Mouse (Mus musculus): ENCODE data around the gene Rpl6. TPM values are rescaled to one million over a fixed set of nuclear protein-coding genes. Genes with fewer than 3 reads are reported as not detected.

The Rpl6 gene
- polyA plus RNA-seq, 1 experiment from 2014 or later: 413 TPM

GRCm38 (mm10) chr5:121236171-121236570 is 31.9 kb downstream of the Rpl6 start:
- Histone ChIP-seq H3K4me3 (ENCODE audit: control insufficient read depth in 1 of 2, insufficient read depth in 1 of 2, low read depth in 1 of 2, low read length in 2 of 2) (no peak overlapping the region), H3K9me3 (ENCODE audit: control insufficient read depth, low read length) (no peaks in the 10 kb centered on the region), H3K27ac (replicated peaks in 1 of 2; ENCODE audit: control insufficient read depth in 1 of 2, insufficient read depth in 1 of 2, low read depth in 2 of 2, low read length in 2 of 2) (peak overlapping the region; percentile 57 to 66), H3K27me3 (ENCODE audit: control insufficient read depth, insufficient read depth, low read length) (no peaks in the 10 kb centered on the region), H3K36me3 (ENCODE audit: control insufficient read depth, insufficient read depth, low read length) (no peaks in the 10 kb centered on the region), H3K4me2 (ENCODE audit: low read length) (peak overlapping the region; percentile 29), H3K9ac (ENCODE audit: low read length) (peak overlapping the region; percentile 8; the same call in 1 of the 2 replicates), H3K4me1 (ENCODE audit: control insufficient read depth in 2 of 2, insufficient read depth in 2 of 2, low read length in 2 of 2) (peaks cover 7 to 19% of the 10 kb centered on the region in 2 experiments)
- 13% methylated on average over 5 of the region's 5 CpGs for WGBS
- ATAC-seq (ENCODE audit: insufficient number of reproducible peaks, insufficient read depth, low FRiP score, low read depth): peak; percentile 59; the same call in 1 of the 2 replicates

- no peak overlapping the region for H3K4me2 ChIP-seq (ENCODE audit: low read length)
- WGBS: 86% methylated on average over 2 of the region's 2 CpGs
- ATAC-seq (ENCODE audit: insufficient number of reproducible peaks, insufficient read depth, low FRiP score, low read depth): no peak
These were observed 33.9 kb downstream of the Rpl6 start for GRCm38 (mm10) chr5:121238208-121238607.

GRCm38 (mm10) chr5:121239846-121240245 is 35.6 kb downstream of the Rpl6 start:
- ATAC-seq (ENCODE audit: insufficient number of reproducible peaks, insufficient read depth, low FRiP score, low read depth): no peak
- Histone ChIP-seq H3K4me1 (ENCODE audit: control insufficient read depth in 2 of 2, insufficient read depth in 2 of 2, low read length in 2 of 2) (peaks cover 7 to 13% of the 10 kb centered on the region in 2 experiments), H3K4me3 (ENCODE audit: control insufficient read depth in 1 of 2, insufficient read depth in 1 of 2, low read depth in 1 of 2, low read length in 2 of 2) (no peak overlapping the region), H3K9me3 (ENCODE audit: control insufficient read depth, low read length) (no peaks in the 10 kb centered on the region), H3K9ac (ENCODE audit: low read length) (no peak overlapping the region), H3K27ac (replicated peaks in 1 of 2; ENCODE audit: control insufficient read depth in 1 of 2, insufficient read depth in 1 of 2, low read depth in 2 of 2, low read length in 2 of 2) (no peak overlapping the region), H3K4me2 (ENCODE audit: low read length) (no peak overlapping the region), H3K27me3 (ENCODE audit: control insufficient read depth, insufficient read depth, low read length) (no peaks in the 10 kb centered on the region), H3K36me3 (ENCODE audit: control insufficient read depth, insufficient read depth, low read length) (no peaks in the 10 kb centered on the region)
- WGBS: 74% methylated on average over 5 of the region's 5 CpGs

More at GRCm38 (mm10) chr5:121238208-121238607, 33.9 kb downstream of the Rpl6 start:
- H3K4me1 ChIP-seq (ENCODE audit: control insufficient read depth in 2 of 2, insufficient read depth in 2 of 2, low read length in 2 of 2): peaks cover 7 to 19% of the 10 kb centered on the region in 2 experiments
- H3K27ac ChIP-seq (replicated peaks in 1 of 2; ENCODE audit: control insufficient read depth in 1 of 2, insufficient read depth in 1 of 2, low read depth in 2 of 2, low read length in 2 of 2): no peak overlapping the region
- no peak overlapping the region for H3K4me3 ChIP-seq (ENCODE audit: control insufficient read depth in 1 of 2, insufficient read depth in 1 of 2, low read depth in 1 of 2, low read length in 2 of 2)
- H3K9me3 ChIP-seq (ENCODE audit: control insufficient read depth, low read length): no peaks in the 10 kb centered on the region
- no peaks in the 10 kb centered on the region for H3K36me3 ChIP-seq (ENCODE audit: control insufficient read depth, insufficient read depth, low read length)
- H3K9ac ChIP-seq (ENCODE audit: low read length): no peak overlapping the region
- no peaks in the 10 kb centered on the region for H3K27me3 ChIP-seq (ENCODE audit: control insufficient read depth, insufficient read depth, low read length)

GRCm38 (mm10) chr5:121241182-121241581 is 36.9 kb downstream of the Rpl6 start:
- Histone ChIP-seq H3K4me2 (ENCODE audit: low read length) (no peak overlapping the region), H3K9me3 (ENCODE audit: control insufficient read depth, low read length) (no peaks in the 10 kb centered on the region), H3K4me1 (ENCODE audit: control insufficient read depth in 2 of 2, insufficient read depth in 2 of 2, low read length in 2 of 2) (peaks cover 4 to 20% of the 10 kb centered on the region in 2 experiments), H3K9ac (ENCODE audit: low read length) (no peak overlapping the region), H3K36me3 (ENCODE audit: control insufficient read depth, insufficient read depth, low read length) (no peaks in the 10 kb centered on the region), H3K4me3 (ENCODE audit: control insufficient read depth in 1 of 2, insufficient read depth in 1 of 2, low read depth in 1 of 2, low read length in 2 of 2) (no peak overlapping the region), H3K27me3 (ENCODE audit: control insufficient read depth, insufficient read depth, low read length) (no peaks in the 10 kb centered on the region), H3K27ac (replicated peaks in 1 of 2; ENCODE audit: control insufficient read depth in 1 of 2, insufficient read depth in 1 of 2, low read depth in 2 of 2, low read length in 2 of 2) (no peak overlapping the region)
- ATAC-seq (ENCODE audit: insufficient number of reproducible peaks, insufficient read depth, low FRiP score, low read depth): no peak

- Histone ChIP-seq H3K9me3 (ENCODE audit: control insufficient read depth, low read length) (no peaks in the 10 kb centered on the region), H3K27ac (replicated peaks in 1 of 2; ENCODE audit: control insufficient read depth in 1 of 2, insufficient read depth in 1 of 2, low read depth in 2 of 2, low read length in 2 of 2) (no peak overlapping the region), H3K27me3 (ENCODE audit: control insufficient read depth, insufficient read depth, low read length) (no peaks in the 10 kb centered on the region), H3K9ac (ENCODE audit: low read length) (no peak overlapping the region), H3K4me1 (ENCODE audit: control insufficient read depth in 2 of 2, insufficient read depth in 2 of 2, low read length in 2 of 2) (peaks cover 2 to 12% of the 10 kb centered on the region in 2 experiments; a peak in 2 of 4 replicates), H3K36me3 (ENCODE audit: control insufficient read depth, insufficient read depth, low read length) (no peaks in the 10 kb centered on the region), H3K4me3 (ENCODE audit: control insufficient read depth in 1 of 2, insufficient read depth in 1 of 2, low read depth in 1 of 2, low read length in 2 of 2) (no peak overlapping the region), H3K4me2 (ENCODE audit: low read length) (no peak overlapping the region)
- ATAC-seq (ENCODE audit: insufficient number of reproducible peaks, insufficient read depth, low FRiP score, low read depth): no peak
- WGBS: 17% methylated on average over 1 of the region's 1 CpGs
These were observed 38.0 kb downstream of the Rpl6 start for GRCm38 (mm10) chr5:121242261-121242660.

- Histone ChIP-seq H3K27me3 (ENCODE audit: control insufficient read depth, insufficient read depth, low read length) (no peaks in the 10 kb centered on the region), H3K9me3 (ENCODE audit: control insufficient read depth, low read length) (no peaks in the 10 kb centered on the region), H3K36me3 (ENCODE audit: control insufficient read depth, insufficient read depth, low read length) (no peaks in the 10 kb centered on the region), H3K4me2 (ENCODE audit: low read length) (no peak overlapping the region), H3K9ac (ENCODE audit: low read length) (no peak overlapping the region), H3K4me3 (ENCODE audit: control insufficient read depth in 1 of 2, insufficient read depth in 1 of 2, low read depth in 1 of 2, low read length in 2 of 2) (no peak overlapping the region), H3K4me1 (ENCODE audit: control insufficient read depth in 2 of 2, insufficient read depth in 2 of 2, low read length in 2 of 2) (peaks cover 2 to 12% of the 10 kb centered on the region in 2 experiments; a peak in 2 of 4 replicates), H3K27ac (replicated peaks in 1 of 2; ENCODE audit: control insufficient read depth in 1 of 2, insufficient read depth in 1 of 2, low read depth in 2 of 2, low read length in 2 of 2) (no peak overlapping the region)
- no peak for ATAC-seq (ENCODE audit: insufficient number of reproducible peaks, insufficient read depth, low FRiP score, low read depth)
- WGBS: 90% methylated on average over 1 of the region's 1 CpGs
These were observed 38.4 kb downstream of the Rpl6 start for GRCm38 (mm10) chr5:121242701-121243100.

- Histone ChIP-seq H3K4me1 (ENCODE audit: control insufficient read depth in 2 of 2, insufficient read depth in 2 of 2, low read length in 2 of 2) (peaks cover 2 to 12% of the 10 kb centered on the region in 2 experiments; a peak in 2 of 4 replicates), H3K27me3 (ENCODE audit: control insufficient read depth, insufficient read depth, low read length) (no peaks in the 10 kb centered on the region), H3K36me3 (ENCODE audit: control insufficient read depth, insufficient read depth, low read length) (no peaks in the 10 kb centered on the region), H3K9me3 (ENCODE audit: control insufficient read depth, low read length) (no peaks in the 10 kb centered on the region), H3K4me2 (ENCODE audit: low read length) (no peak overlapping the region), H3K4me3 (ENCODE audit: control insufficient read depth in 1 of 2, insufficient read depth in 1 of 2, low read depth in 1 of 2, low read length in 2 of 2) (no peak overlapping the region), H3K9ac (ENCODE audit: low read length) (no peak overlapping the region), H3K27ac (replicated peaks in 1 of 2; ENCODE audit: control insufficient read depth in 1 of 2, insufficient read depth in 1 of 2, low read depth in 2 of 2, low read length in 2 of 2) (no peak overlapping the region)
- WGBS: 83% methylated on average over 1 of the region's 1 CpGs
- no peak for ATAC-seq (ENCODE audit: insufficient number of reproducible peaks, insufficient read depth, low FRiP score, low read depth)
These were observed 39.5 kb downstream of the Rpl6 start for GRCm38 (mm10) chr5:121243676-121244364.

GRCm38 (mm10) chr5:121244365-121244731 is 40.1 kb downstream of the Rpl6 start:
- Histone ChIP-seq H3K36me3 (ENCODE audit: control insufficient read depth, insufficient read depth, low read length) (no peaks in the 10 kb centered on the region), H3K27ac (replicated peaks in 1 of 2; ENCODE audit: control insufficient read depth in 1 of 2, insufficient read depth in 1 of 2, low read depth in 2 of 2, low read length in 2 of 2) (no peak overlapping the region), H3K27me3 (ENCODE audit: control insufficient read depth, insufficient read depth, low read length) (no peaks in the 10 kb centered on the region), H3K4me2 (ENCODE audit: low read length) (no peak overlapping the region), H3K9ac (ENCODE audit: low read length) (no peak overlapping the region), H3K9me3 (ENCODE audit: control insufficient read depth, low read length) (no peaks in the 10 kb centered on the region), H3K4me3 (ENCODE audit: control insufficient read depth in 1 of 2, insufficient read depth in 1 of 2, low read depth in 1 of 2, low read length in 2 of 2) (no peak overlapping the region), H3K4me1 (ENCODE audit: control insufficient read depth in 2 of 2, insufficient read depth in 2 of 2, low read length in 2 of 2) (peaks cover 2 to 12% of the 10 kb centered on the region in 2 experiments; a peak in 2 of 4 replicates)
- no peak for ATAC-seq (ENCODE audit: insufficient number of reproducible peaks, insufficient read depth, low FRiP score, low read depth)
- 75% methylated on average over 5 of the region's 5 CpGs for WGBS
